Mouse (Mus musculus): ENCODE measurements at regions not wholly inside any gene's neighbourhood (a gene's known extent, or its start where the extent isn't known, plus 50 kb on each side); places are given as distances from the start of the nearest gene placed in this dataset.
A peak's percentile ranks its signal among the peaks of the same experiment; 100 is the strongest.

GRCm38 (mm10) chr1:187413881-187414280, 194.7 kb upstream of the Esrrg start:
- DNase-seq = no peak

GRCm38 (mm10) chr1:187418186-187419140, 190.1 kb upstream of the Esrrg start:
- DNase-seq = no peak

- peak; percentile 20 to 69 for DNase-seq
Measured at GRCm38 (mm10) chr1:187428536-187429215, 179.9 kb upstream of the Esrrg start.

- DNase-seq = no peak
Measured at GRCm38 (mm10) chr1:187433716-187434634, 174.6 kb upstream of the Esrrg start.

GRCm38 (mm10) chr1:187439170-187439914, 169.2 kb upstream of the Esrrg start:
- peak; percentile 77 to 82 for DNase-seq

- DNase-seq = no peak
Measured at GRCm38 (mm10) chr1:187441668-187442193, 166.9 kb upstream of the Esrrg start.

GRCm38 (mm10) chr1:187446511-187446910, 162.1 kb upstream of the Esrrg start:
- DNase-seq = no peak

GRCm38 (mm10) chr1:187448173-187448572, 160.4 kb upstream of the Esrrg start:
- peak; percentile 70 to 84 for DNase-seq

GRCm38 (mm10) chr1:187450106-187450505, 158.5 kb upstream of the Esrrg start:
- DNase-seq = no peak

- peak; percentile 48 to 85 for DNase-seq
Measured at GRCm38 (mm10) chr1:187452189-187452588, 156.4 kb upstream of the Esrrg start.

GRCm38 (mm10) chr1:187454431-187454830, 154.2 kb upstream of the Esrrg start:
- peak; percentile 56 to 79 for DNase-seq

GRCm38 (mm10) chr1:187484821-187485220, 123.8 kb upstream of the Esrrg start:
- DNase-seq = no peak

GRCm38 (mm10) chr1:187487948-187488690, 120.5 kb upstream of the Esrrg start:
- DNase-seq = no peak

- no peak for DNase-seq
Measured at GRCm38 (mm10) chr1:187489452-187489851, 119.1 kb upstream of the Esrrg start.

- DNase-seq = no peak
Measured at GRCm38 (mm10) chr1:187505368-187505767, 103.2 kb upstream of the Esrrg start.

- DNase-seq = no peak
Measured at GRCm38 (mm10) chr1:187507217-187507616, 101.4 kb upstream of the Esrrg start.

- DNase-seq = peak; percentile 44 to 66
Measured at GRCm38 (mm10) chr1:187531349-187531922, 77.2 kb upstream of the Esrrg start.

GRCm38 (mm10) chr1:187536263-187536662, 72.3 kb upstream of the Esrrg start:
- DNase-seq = no peak

GRCm38 (mm10) chr1:187556718-187557117, 51.9 kb upstream of the Esrrg start:
- no peak for DNase-seq

Measured in kidney, postnatal 36 days (tissue).